Mouse (Mus musculus) embryonic facial prominence, embryonic 11.5 days (tissue): ENCODE results near the gene Ttc7b. TPM values are rescaled to one million over a fixed set of nuclear protein-coding genes. Genes with fewer than 3 reads are reported as not detected.

Source experiments
- ATAC-seq: fragments of 200-750 bp; cut with Nextera tagmentation; replicated peaks from 2 replicates; pipeline ENCODE4 v1.8.0; 2017; ENCODE audit warnings: low read depth; ENCODE audit not compliant: insufficient number of reproducible peaks, low FRiP score, low TSS enrichment
- DNase-seq: peaks from one replicate; pipeline ENCODE4 v3.0.0-alpha.2; 2015; ENCODE audit warnings: low spot score
- H3K27ac ChIP-seq: fragments of 300-500 bp; sonication (generic); replicated peaks from 2 replicates; pipeline ENCODE4 v1.5.1; 2014; ENCODE audit warnings: mild to moderate bottlenecking, low read depth, low read length, control low read depth
- H3K27me3 ChIP-seq: fragments of 300-500 bp; sonication (generic); 2 replicates; pipeline ENCODE4 v1.6.1; 2014; ENCODE audit warnings: mild to moderate bottlenecking, low read length, moderate library complexity, mixed read lengths; ENCODE audit not compliant: control insufficient read depth, insufficient read depth
- H3K36me3 ChIP-seq: fragments of 300-500 bp; sonication (generic); replicated peaks from 2 replicates; pipeline ENCODE4 v1.6.1; 2014; ENCODE audit warnings: low read depth, mild to moderate bottlenecking, low read length, moderate library complexity, mixed read lengths; ENCODE audit not compliant: control insufficient read depth, insufficient read depth
- H3K4me1 ChIP-seq: fragments of 300-500 bp; sonication (generic); 2 replicates; pipeline ENCODE4 v1.6.1; 2014; ENCODE audit warnings: low read length, mixed read lengths; ENCODE audit not compliant: control insufficient read depth, insufficient read depth
- H3K4me2 ChIP-seq: fragments of 300-500 bp; sonication (generic); 2 replicates; pipeline ENCODE4 v1.6.1; 2014; ENCODE audit warnings: low read depth, mild to moderate bottlenecking, control low read depth, low read length, moderate library complexity
- H3K4me3 ChIP-seq: fragments of 300-500 bp; sonication (generic); 2 replicates; pipeline ENCODE4 v1.5.1; 2014; ENCODE audit warnings: low read depth, low read length, control low read depth
- H3K9ac ChIP-seq: fragments of 300-500 bp; sonication (generic); replicated peaks from 2 replicates; pipeline ENCODE4 v1.6.1; 2014; ENCODE audit warnings: mild to moderate bottlenecking, control low read depth, low read length
- H3K9me3 ChIP-seq: fragments of 300-500 bp; sonication (generic); replicated peaks from 2 replicates; pipeline ENCODE4 v1.6.1; 2016; ENCODE audit warnings: mild to moderate bottlenecking, low read length, inconsistent platforms, mixed read lengths; ENCODE audit not compliant: control insufficient read depth
- WGBS: fragments of 180-500 bp; shearing (Covaris S2); extraction: QIAGEN DNeasy Blood & Tissue Kit; methylation state at CpG from one replicate; pipeline ENCODE4 v1.1.7; 2014; 5-methylcytosine and 5-hydroxymethylcytosine counted together
- polyA plus RNA-seq: library from polyadenylated mRNA; unstranded; fragments of >200 nt; fragmentation: Nextera tagmentation; extraction: Ambion mirVana; gene quantifications from 2 replicates; pipeline ENCODE4 v1.2.1, GENCODE M21; 2014

The Ttc7b gene
- polyA plus RNA-seq, 1 experiment from 2014 or later: 10.0 TPM

- no peak overlapping the region for H3K4me3 ChIP-seq
- 82% methylated on average over 4 of the region's 4 CpGs for WGBS
- DNase-seq: no peak
Observed at GRCm38 (mm10) chr12:100297961-100298360, 222.7 kb downstream of the Ttc7b start.

GRCm38 (mm10) chr12:100294457-100294856, 226.2 kb downstream of the Ttc7b start:
- peaks cover 9% of the 10 kb centered on the region for H3K4me1 ChIP-seq
- H3K36me3 ChIP-seq: no peaks in the 10 kb centered on the region
- H3K27ac ChIP-seq: no peak overlapping the region
- no peaks in the 10 kb centered on the region for H3K9me3 ChIP-seq
- WGBS: 84% methylated on average over 2 of the region's 2 CpGs
- DNase-seq (no peak), ATAC-seq (no peak)
- no peak overlapping the region for H3K9ac ChIP-seq
- H3K27me3 ChIP-seq: no peaks in the 10 kb centered on the region
- no peak overlapping the region for H3K4me2 ChIP-seq
- no peak overlapping the region for H3K4me3 ChIP-seq

More at GRCm38 (mm10) chr12:100297961-100298360, 222.7 kb downstream of the Ttc7b start:
- H3K9me3 ChIP-seq: no peaks in the 10 kb centered on the region
- H3K9ac ChIP-seq: no peak overlapping the region
- H3K27ac ChIP-seq: no peak overlapping the region
- no peaks in the 10 kb centered on the region for H3K27me3 ChIP-seq
- H3K4me1 ChIP-seq: no peaks in the 10 kb centered on the region
- H3K4me2 ChIP-seq: no peak overlapping the region
- no peaks in the 10 kb centered on the region for H3K36me3 ChIP-seq
- ATAC-seq: no peak

- WGBS: 91% methylated on average over 9 of the region's 9 CpGs
- Histone ChIP-seq H3K27me3 (no peaks in the 10 kb centered on the region), H3K27ac (no peak overlapping the region), H3K36me3 (no peaks in the 10 kb centered on the region), H3K4me3 (no peak overlapping the region), H3K9me3 (no peaks in the 10 kb centered on the region), H3K9ac (no peak overlapping the region), H3K4me1 (peaks cover 9% of the 10 kb centered on the region), H3K4me2 (no peak overlapping the region)
- no peak for DNase-seq
- ATAC-seq: no peak
Observed at GRCm38 (mm10) chr12:100293956-100294355, 226.7 kb downstream of the Ttc7b start.

GRCm38 (mm10) chr12:100290711-100291685, 229.6 kb downstream of the Ttc7b start:
- H3K27ac ChIP-seq: no peak overlapping the region
- WGBS: 50% methylated on average over 18 of the region's 18 CpGs
- peaks cover 9% of the 10 kb centered on the region for H3K4me1 ChIP-seq
- peak; percentile 56 for DNase-seq
- no peaks in the 10 kb centered on the region for H3K36me3 ChIP-seq
- H3K9me3 ChIP-seq: no peaks in the 10 kb centered on the region
- H3K4me3 ChIP-seq: no peak overlapping the region
- H3K4me2 ChIP-seq: no peak overlapping the region
- peak; percentile 42; the same call in 1 of the 2 replicates for ATAC-seq
- H3K27me3 ChIP-seq: no peaks in the 10 kb centered on the region
- H3K9ac ChIP-seq: peak overlapping the region; percentile 32; the same call in 1 of the 2 replicates

- DNase-seq (no peak), ATAC-seq (no peak)
- peaks cover 9% of the 10 kb centered on the region for H3K4me1 ChIP-seq
- H3K9me3 ChIP-seq: no peaks in the 10 kb centered on the region
- H3K27me3 ChIP-seq: no peaks in the 10 kb centered on the region
- H3K4me3 ChIP-seq: no peak overlapping the region
- H3K27ac ChIP-seq: 0 out of 2 replicates have a peak overlapping the region, but pooled peaks have one; percentile 13
- no peaks in the 10 kb centered on the region for H3K36me3 ChIP-seq
- H3K9ac ChIP-seq: 0 out of 2 replicates have a peak overlapping the region, but pooled peaks have one; percentile 13
- no peak overlapping the region for H3K4me2 ChIP-seq
- WGBS: 66% methylated on average over 11 of the region's 11 CpGs
Observed at GRCm38 (mm10) chr12:100290178-100290531, 230.5 kb downstream of the Ttc7b start.

GRCm38 (mm10) chr12:100289267-100290177, 231.1 kb downstream of the Ttc7b start:
- DNase-seq: no peak
- Histone ChIP-seq H3K36me3 (no peaks in the 10 kb centered on the region), H3K9ac (peak overlapping the region; percentile 13; the same call in 1 of the 2 replicates), H3K4me3 (no peak overlapping the region), H3K27ac (peak overlapping the region; percentile 13; the same call in 1 of the 2 replicates), H3K4me2 (no peak overlapping the region), H3K27me3 (no peaks in the 10 kb centered on the region), H3K9me3 (no peaks in the 10 kb centered on the region), H3K4me1 (peaks cover 9% of the 10 kb centered on the region)
- peak; percentile 31 for ATAC-seq
- 31% methylated on average over 8 of the region's 8 CpGs for WGBS

GRCm38 (mm10) chr12:100288018-100288417, 232.6 kb downstream of the Ttc7b start:
- H3K27ac ChIP-seq: no peak overlapping the region
- DNase-seq: no peak
- no peak overlapping the region for H3K4me3 ChIP-seq
- H3K9me3 ChIP-seq: no peaks in the 10 kb centered on the region
- 72% methylated on average over 5 of the region's 5 CpGs for WGBS
- no peak overlapping the region for H3K9ac ChIP-seq
- ATAC-seq: no peak
- no peaks in the 10 kb centered on the region for H3K27me3 ChIP-seq
- peaks cover 9% of the 10 kb centered on the region for H3K4me1 ChIP-seq
- no peak overlapping the region for H3K4me2 ChIP-seq
- H3K36me3 ChIP-seq: no peaks in the 10 kb centered on the region
